Comparison of ENCODE assay signal across 22 mouse cellular contexts in genomic region chr5:143497451-143497850, GRCm38 (mm10). TPM values are rescaled to one million over a fixed set of nuclear protein-coding genes. Genes with fewer than 3 reads are reported as not detected.
DNase-seq lines count a peak whose midpoint lies in the region; ATAC-seq and TF ChIP-seq lines count a peak whose summit lies in the region.
"Had no signal": no experiment of that assay in that cellular context is flagged by ENCODE, and none has a peak within 500 bp of the region (broad histone marks: within the 10 kb centered on the region; RNA-seq: fewer than 3 reads in every experiment).

No protein-coding gene starts in this region.

- H3K9me3 ChIP-seq in lung, embryonic 14.5 days (ENCODE audit: low read depth, low read length), result no peaks in the 10 kb centered on the region
- H3K9me3 ChIP-seq in MEL (replicated peaks; ENCODE audit: insufficient read depth, low read length), result no peaks in the 10 kb centered on the region
- H3K9me3 ChIP-seq: embryonic facial prominence, embryonic 15.5 days; forebrain, embryonic 15.5 days; G1E; heart, embryonic 13.5 days; hindbrain, embryonic 13.5 days had no signal

- TF ChIP-seq RAD21 in MEL (IDR thresholded peaks at IDR 0.05; ENCODE audit: low read depth, low read length), result no peak

- no peak overlapping the region for H3K4me3 ChIP-seq in kidney, adult 2 months (ENCODE audit: insufficient read depth, low read depth, low read length)
- H3K4me3 ChIP-seq in lung, embryonic 14.5 days (ENCODE audit: low read depth, low read length), result no peak overlapping the region
- H3K4me3 ChIP-seq in MEL (ENCODE audit: control insufficient read depth in 1 of 2, insufficient read depth in 1 of 2, low read depth in 2 of 2, low read length in 2 of 2), result no peak overlapping the region
- H3K4me3 ChIP-seq: embryonic facial prominence, embryonic 15.5 days; forebrain, embryonic 15.5 days; heart, embryonic 13.5 days; hindbrain, embryonic 13.5 days had no signal

- no peak for TF ChIP-seq EP300 in MEL (IDR thresholded peaks at IDR 0.05; ENCODE audit: low read depth in 1 of 2, low read length in 2 of 2)

- 79% methylated on average over 3 of the region's 3 CpGs for WGBS in kidney, adult 2 months
- WGBS in lung, embryonic 14.5 days, result 62% methylated on average over 3 of the region's 3 CpGs

- no peak overlapping the region for H3K9ac ChIP-seq in lung, embryonic 14.5 days
- no peak overlapping the region for H3K9ac ChIP-seq in MEL (ENCODE audit: control insufficient read depth, low read depth, low read length, poor library complexity, severe bottlenecking)
- H3K9ac ChIP-seq: embryonic facial prominence, embryonic 15.5 days; forebrain, embryonic 15.5 days; heart, embryonic 13.5 days; hindbrain, embryonic 13.5 days had no signal

- H3K79me2 ChIP-seq in MEL (ENCODE audit: control insufficient read depth, insufficient read depth, low read length, poor library complexity), result no peaks in the 10 kb centered on the region

- no peak for ATAC-seq in lung, embryonic 14.5 days (ENCODE audit: insufficient read depth)
- ATAC-seq: forebrain, embryonic 15.5 days; hindbrain, postnatal 0 days had no signal

- no peak for DNase-seq in kidney, adult 2 months
- DNase-seq in kidney, adult 11 months, result no peak
- no peak for DNase-seq in lung, embryonic 14.5 days
- DNase-seq in lung, postnatal 36 days, result no peak
- DNase-seq in MEL (ENCODE audit: low read depth, low spot score), result no peak
- DNase-seq in brain, embryonic 14.5 days (ENCODE audit: low read depth), result no peak
- DNase-seq in cerebellum, adult 11 months, result no peak
- no peak for DNase-seq in gastrocnemius, adult 8-10 months (ENCODE audit: low spot score in 2 of 2)
- DNase-seq: adrenal gland, adult 2 months; adrenal gland, postnatal 25 days; cerebellum, adult 8-10 months; cerebellum, postnatal 14 days; embryo, embryonic 11 days; gastrocnemius, postnatal 36 days; heart, adult 11 months; heart, postnatal 10 days had no signal

- TF ChIP-seq POLR2A in kidney, adult 2 months (IDR thresholded peaks at IDR 0.05; ENCODE audit: low read depth, low read length), result no peak
- TF ChIP-seq POLR2A in MEL (IDR thresholded peaks at IDR 0.05; ENCODE audit: control insufficient read depth in 1 of 2, insufficient read depth in 1 of 2, low read depth in 1 of 2, low read length in 2 of 2, poor library complexity in 1 of 2), result no peak
- TF ChIP-seq POLR2A in brain, embryonic 14.5 days (IDR thresholded peaks at IDR 0.05; ENCODE audit: borderline replicate concordance, extremely low read depth, insufficient read depth, insufficient read length, poor library complexity, severe bottlenecking), result no peak

- no peak overlapping the region for H3K4me2 ChIP-seq in lung, embryonic 14.5 days
- H3K4me2 ChIP-seq: embryonic facial prominence, embryonic 15.5 days; forebrain, embryonic 15.5 days; heart, embryonic 13.5 days; hindbrain, embryonic 13.5 days had no signal

- H3K27ac ChIP-seq in kidney, adult 2 months (ENCODE audit: insufficient read depth, low read depth, low read length), result no peak overlapping the region
- H3K27ac ChIP-seq in lung, embryonic 14.5 days (ENCODE audit: low read depth), result no peak overlapping the region
- H3K27ac ChIP-seq in MEL (ENCODE audit: control insufficient read depth, low read depth, low read length), result no peak overlapping the region
- H3K27ac ChIP-seq: embryonic facial prominence, embryonic 15.5 days; forebrain, embryonic 15.5 days; heart, embryonic 13.5 days; hindbrain, embryonic 13.5 days; hindbrain, postnatal 0 days had no signal

- no peaks in the 10 kb centered on the region for H3K4me1 ChIP-seq in kidney, adult 2 months (ENCODE audit: control insufficient read depth, insufficient read depth, low read length)
- no peaks in the 10 kb centered on the region for H3K4me1 ChIP-seq in lung, embryonic 14.5 days (ENCODE audit: insufficient read depth)
- no peaks in the 10 kb centered on the region for H3K4me1 ChIP-seq in MEL (ENCODE audit: control insufficient read depth in 1 of 2, insufficient read depth in 2 of 2, low read length in 2 of 2)
- H3K4me1 ChIP-seq: embryonic facial prominence, embryonic 15.5 days; forebrain, embryonic 15.5 days; heart, embryonic 13.5 days; hindbrain, embryonic 13.5 days had no signal

- 0 out of 2 replicates have a peak, but pooled peaks have one; percentile 16 for TF ChIP-seq CTCF in kidney, adult 2 months (conservative IDR thresholded peaks at IDR 0.05; ENCODE audit: insufficient read depth, insufficient read length, low read depth, low read length)
- TF ChIP-seq CTCF in lung, embryonic 14.5 days (IDR thresholded peaks at IDR 0.05; ENCODE audit: low read depth), result 0 out of 2 replicates have a peak, but pooled peaks have one; percentile 22
- TF ChIP-seq CTCF in MEL (IDR thresholded peaks at IDR 0.05 in 2 of 3, conservative IDR thresholded peaks at IDR 0.05 in 1 of 3; ENCODE audit: control insufficient read depth in 1 of 3, insufficient read depth in 1 of 3, low read depth in 2 of 3, low read length in 3 of 3, poor library complexity in 1 of 3, severe bottlenecking in 1 of 3), result peak in 2 of 3 experiments; percentile 1 to 12; a peak in 1 of 6 replicates
- TF ChIP-seq CTCF in brain, embryonic 14.5 days (IDR thresholded peaks at IDR 0.05; ENCODE audit: borderline replicate concordance, extremely low read depth, insufficient read depth, insufficient read length), result peak; percentile 20; the same call in 1 of the 2 replicates

- no peaks in the 10 kb centered on the region for H3K36me3 ChIP-seq in kidney, adult 2 months (ENCODE audit: control insufficient read depth, insufficient read depth, low read length)
- H3K36me3 ChIP-seq in lung, embryonic 14.5 days (ENCODE audit: insufficient read depth), result peaks cover 17% of the 10 kb centered on the region; the same call in 1 of the 2 replicates
- peaks cover 0 to 2% of the 10 kb centered on the region in 2 experiments; a peak in 2 of 4 replicates for H3K36me3 ChIP-seq in MEL (ENCODE audit: control insufficient read depth in 1 of 2, insufficient read depth in 2 of 2, low read length in 2 of 2)

- no peaks in the 10 kb centered on the region for H3K27me3 ChIP-seq in kidney, adult 2 months (replicated peaks; ENCODE audit: control insufficient read depth, insufficient read depth, low read length)
- H3K27me3 ChIP-seq in lung, embryonic 14.5 days (ENCODE audit: insufficient read depth, low read length), result no peaks in the 10 kb centered on the region
- no peaks in the 10 kb centered on the region for H3K27me3 ChIP-seq in MEL (ENCODE audit: control insufficient read depth in 1 of 2, insufficient read depth in 2 of 2, low read length in 2 of 2)
- H3K27me3 ChIP-seq: embryonic facial prominence, embryonic 15.5 days; forebrain, embryonic 15.5 days; heart, embryonic 13.5 days; hindbrain, embryonic 13.5 days had no signal

TF ChIP-seq in MEL, 35 proteins besides CTCF, POLR2A, EP300 and RAD21:
- TF ChIP-seq CHD1 (IDR thresholded peaks at IDR 0.05; ENCODE audit: low read depth, low read length) (no peak), MYC (IDR thresholded peaks at IDR 0.05; ENCODE audit: low read depth, low read length) (no peak), ZMIZ1 (IDR thresholded peaks at IDR 0.05; ENCODE audit: low read depth, low read length) (no peak), POLR2AphosphoS2 (IDR thresholded peaks at IDR 0.05; ENCODE audit: low read length) (no peak), ZNF384 (IDR thresholded peaks at IDR 0.05; ENCODE audit: low read depth, low read length) (no peak), TCF12 (IDR thresholded peaks at IDR 0.05; ENCODE audit: low read depth, low read length) (no peak), KAT2A (conservative IDR thresholded peaks at IDR 0.05; ENCODE audit: low read depth, low read length) (no peak), MAFK (IDR thresholded peaks at IDR 0.05; ENCODE audit: borderline replicate concordance, low read depth, low read length) (no peak), ZKSCAN1 (IDR thresholded peaks at IDR 0.05; ENCODE audit: low read depth, low read length) (no peak), MAX (IDR thresholded peaks at IDR 0.05; ENCODE audit: low read length) (no peak), SMC3 (IDR thresholded peaks at IDR 0.05; ENCODE audit: low read depth, low read length) (no peak), MXI1 (IDR thresholded peaks at IDR 0.05; ENCODE audit: low read depth, low read length) (no peak), USF2 (IDR thresholded peaks at IDR 0.05; ENCODE audit: borderline replicate concordance in 1 of 2, insufficient read depth in 1 of 2, low read depth in 1 of 2, low read length in 2 of 2) (no peak), ETS1 (IDR thresholded peaks at IDR 0.05; ENCODE audit: low read depth, low read length) (no peak), BHLHE40 (IDR thresholded peaks at IDR 0.05; ENCODE audit: borderline replicate concordance, low read depth, low read length) (no peak), TBP (IDR thresholded peaks at IDR 0.05; ENCODE audit: low read depth, low read length) (no peak), UBTF (IDR thresholded peaks at IDR 0.05; ENCODE audit: borderline replicate concordance, insufficient read depth, low read depth, low read length) (no peak), USF1 (IDR thresholded peaks at IDR 0.05; ENCODE audit: low read depth, low read length) (no peak), JUND (IDR thresholded peaks at IDR 0.05; ENCODE audit: low read depth, low read length) (no peak)

RNA-seq across cellular contexts. Expression of gene Rac1, which starts 30.4 kb away (rescaled TPM):
- polyA plus RNA-seq in kidney, adult 2 months (2012; rRNA removed), result 259 and 277 TPM in 2 replicates
- 588 and 606 TPM in 2 replicates for polyA plus RNA-seq in lung, embryonic 14.5 days (2014; fragmentation: Nextera tagmentation; extraction: Ambion mirVana)
- 134 and 148 TPM in 2 replicates for total RNA-seq in MEL (2012; rRNA removed)
- polyA plus RNA-seq in MEL (2012; ENCODE audit: insufficient read depth in 1 of 2, insufficient read length in 2 of 2, low read depth in 1 of 2, low replicate concordance in 2 of 2, missing spikeins in 1 of 2), result 100 to 1,000 TPM; 105 to 251 TPM
- 447 and 498 TPM in 2 replicates for polyA plus RNA-seq in brain, embryonic 14.5 days (2012; rRNA removed)
- 100 to 1,000 TPM; 211 to 247 (median 228) TPM for total RNA-seq in gastrocnemius, adult 8-10 months (2022)

RNA-seq across cellular contexts. Expression of gene Daglb, which starts 33.1 kb away (rescaled TPM):
- 11.7 TPM in 2 replicates for polyA plus RNA-seq in kidney, adult 2 months (2012; rRNA removed)
- polyA plus RNA-seq in lung, embryonic 14.5 days (2014; fragmentation: Nextera tagmentation; extraction: Ambion mirVana), result 7.3 and 9.2 TPM in 2 replicates
- 9.0 and 10.4 TPM in 2 replicates for total RNA-seq in MEL (2012; rRNA removed)
- polyA plus RNA-seq in MEL (2012; ENCODE audit: insufficient read depth in 1 of 2, insufficient read length in 2 of 2, low read depth in 1 of 2, low replicate concordance in 2 of 2, missing spikeins in 1 of 2), result 1 to 10 TPM in 1 of 2 experiments, not detected in 1; 8.9 TPM
- polyA plus RNA-seq in brain, embryonic 14.5 days (2012; rRNA removed), result 15.6 and 16.4 TPM in 2 replicates
- 10 to 100 TPM in 1 of 4 experiments, 1 to 10 TPM in 3; 9.5 to 11.2 (median 9.8) TPM for total RNA-seq in gastrocnemius, adult 8-10 months (2022)
